Mouse (Mus musculus): ENCODE data around the gene Dnajb3. TPM values are rescaled to one million over a fixed set of nuclear protein-coding genes. Genes with fewer than 3 reads are reported as not detected.
"Not testable (repeated sequence)": the region's sequence is repeated elsewhere in the genome, so short reads cannot be mapped to it uniquely, and the experiment has no call there.

Dnajb3 gene
- polyA plus RNA-seq, 1 experiment from 2014 or later: 5.8 TPM

DNA sequence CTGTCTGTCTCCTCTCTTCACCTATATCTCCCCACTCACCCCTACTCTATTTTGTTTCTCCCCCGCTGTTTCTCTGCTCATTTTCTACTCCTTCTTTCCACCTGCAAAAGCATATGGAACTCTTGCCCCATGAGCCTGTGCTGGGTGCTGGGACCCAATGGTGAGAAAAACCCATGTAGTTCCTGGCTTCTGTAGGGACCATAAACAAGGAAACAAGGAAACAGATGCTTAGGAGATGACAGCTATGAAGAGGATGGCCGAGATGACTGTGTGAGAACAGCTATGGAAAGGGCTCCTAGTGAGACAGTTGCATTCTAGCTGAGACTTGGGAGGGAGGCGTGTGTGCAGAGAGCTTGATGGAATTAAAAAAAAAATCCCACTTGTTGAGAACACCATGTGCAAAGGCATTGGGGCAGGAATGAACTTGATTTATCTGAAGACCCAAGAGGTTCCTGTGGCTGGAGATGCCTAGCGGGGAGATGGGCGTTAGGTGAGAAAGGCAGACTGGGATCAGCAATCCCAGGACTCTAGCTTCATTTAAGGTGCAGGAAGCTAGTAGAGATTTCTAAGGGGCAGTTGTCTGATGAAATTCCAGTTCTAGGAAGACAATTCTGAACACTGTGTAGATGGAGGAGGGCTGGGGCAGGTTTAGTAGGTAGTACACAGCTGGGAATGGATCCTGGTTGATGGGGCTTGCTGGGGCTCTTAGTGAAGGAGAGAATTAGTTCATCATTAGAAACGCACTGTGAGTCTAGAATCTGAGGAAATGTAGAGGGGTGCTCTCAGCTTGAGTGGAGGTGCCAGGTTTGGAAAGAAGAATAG is 25.6 kb upstream of the Dnajb3 start:
- WGBS: 66% methylated on average over 6 of the region's 6 CpGs
- no peak for ATAC-seq (ENCODE audit: extremely low read depth, insufficient number of reproducible peaks, low FRiP score, low TSS enrichment)
- Histone ChIP-seq H3K27ac (replicated peaks) (no peak overlapping the region), H3K27me3 (replicated peaks) (no peaks in the 10 kb centered on the region), H3K36me3 (no peaks in the 10 kb centered on the region), H3K4me3 (no peak overlapping the region), H3K4me2 (no peak overlapping the region), H3K9ac (no peak overlapping the region), H3K4me1 (no peaks in the 10 kb centered on the region), H3K9me3 (peaks cover 98% of the 10 kb centered on the region)

DNA sequence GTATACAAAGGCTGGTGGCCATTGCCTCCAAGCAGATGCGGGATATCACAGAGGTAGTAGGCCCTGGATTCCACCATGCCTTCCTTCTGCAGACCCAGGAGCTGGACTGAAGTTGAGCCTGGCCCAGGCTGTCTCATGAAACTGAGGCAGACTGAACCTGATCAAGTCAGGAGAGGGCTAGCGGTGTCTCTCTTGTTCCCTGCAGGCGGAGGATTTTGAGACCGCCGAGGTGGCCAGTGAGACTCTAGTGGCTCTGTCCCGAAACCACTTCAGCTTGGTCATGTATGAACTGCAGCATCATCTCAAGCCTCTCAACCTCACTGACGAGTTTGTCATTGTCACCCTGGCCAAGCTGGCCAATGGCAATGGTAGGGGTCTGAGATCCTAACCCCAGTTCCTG is 24.8 kb upstream of the Dnajb3 start:
- ATAC-seq (ENCODE audit: extremely low read depth, insufficient number of reproducible peaks, low FRiP score, low TSS enrichment): no peak
- no peak overlapping the region for H3K4me2 ChIP-seq
- peaks cover 98% of the 10 kb centered on the region for H3K9me3 ChIP-seq
- WGBS: 66% methylated on average over 7 of the region's 7 CpGs
- no peaks in the 10 kb centered on the region for H3K27me3 ChIP-seq (replicated peaks)
- no peak overlapping the region for H3K9ac ChIP-seq
- no peaks in the 10 kb centered on the region for H3K4me1 ChIP-seq
- H3K27ac ChIP-seq (replicated peaks): no peak overlapping the region
- H3K4me3 ChIP-seq: no peak overlapping the region
- no peaks in the 10 kb centered on the region for H3K36me3 ChIP-seq

DNA sequence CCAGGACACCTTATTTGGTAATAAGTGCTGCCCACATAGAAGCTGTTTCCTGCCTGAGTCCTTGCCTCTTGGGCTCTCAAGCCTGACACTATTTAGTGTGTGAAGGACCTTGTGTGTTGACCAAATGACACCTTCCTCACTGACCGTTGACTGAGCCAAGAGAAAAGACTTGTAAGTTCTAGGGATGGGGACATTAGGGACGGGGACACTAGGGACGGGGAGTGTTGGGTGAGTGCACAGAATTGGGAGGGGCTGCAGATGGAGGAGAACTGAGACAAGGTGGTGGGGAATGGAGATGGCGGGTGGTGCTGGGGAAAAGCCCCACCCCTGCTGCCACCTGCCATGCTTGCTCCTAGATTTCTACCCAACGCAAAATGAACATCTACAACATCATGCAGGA is 24.4 kb upstream of the Dnajb3 start:
- WGBS: 69% methylated on average over 5 of the region's 5 CpGs
- no peak for ATAC-seq (ENCODE audit: extremely low read depth, insufficient number of reproducible peaks, low FRiP score, low TSS enrichment)
- peaks cover 96% of the 10 kb centered on the region for H3K9me3 ChIP-seq

DNA sequence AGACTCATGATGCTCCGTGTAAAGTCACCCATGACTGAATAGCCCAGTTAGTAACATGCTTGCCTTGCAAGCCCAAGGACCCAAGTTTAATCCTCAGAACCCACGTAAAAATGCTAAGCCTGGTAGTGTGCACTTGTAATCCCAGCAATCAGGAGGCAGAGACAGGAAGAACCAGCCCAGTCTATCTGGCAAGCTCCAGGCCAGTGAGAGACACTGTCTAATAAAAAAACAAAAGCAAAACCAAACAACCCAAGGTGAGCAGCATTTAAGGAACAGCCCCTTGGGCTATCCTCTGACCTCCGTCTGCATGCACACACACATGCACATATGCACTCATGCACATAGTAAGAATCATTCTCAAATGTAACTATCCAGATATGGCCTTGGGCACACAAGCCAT is 24.0 kb upstream of the Dnajb3 start:
- H3K27ac ChIP-seq (replicated peaks): no peak overlapping the region
- 68% methylated on average over 3 of the region's 3 CpGs for WGBS

More for the DNA sequence above, 24.4 kb upstream of the Dnajb3 start:
- no peaks in the 10 kb centered on the region for H3K4me1 ChIP-seq
- no peaks in the 10 kb centered on the region for H3K36me3 ChIP-seq
- no peak overlapping the region for H3K4me3 ChIP-seq
- no peak overlapping the region for H3K27ac ChIP-seq (replicated peaks)
- no peak overlapping the region for H3K4me2 ChIP-seq
- H3K9ac ChIP-seq: no peak overlapping the region
- H3K27me3 ChIP-seq (replicated peaks): no peaks in the 10 kb centered on the region

DNA sequence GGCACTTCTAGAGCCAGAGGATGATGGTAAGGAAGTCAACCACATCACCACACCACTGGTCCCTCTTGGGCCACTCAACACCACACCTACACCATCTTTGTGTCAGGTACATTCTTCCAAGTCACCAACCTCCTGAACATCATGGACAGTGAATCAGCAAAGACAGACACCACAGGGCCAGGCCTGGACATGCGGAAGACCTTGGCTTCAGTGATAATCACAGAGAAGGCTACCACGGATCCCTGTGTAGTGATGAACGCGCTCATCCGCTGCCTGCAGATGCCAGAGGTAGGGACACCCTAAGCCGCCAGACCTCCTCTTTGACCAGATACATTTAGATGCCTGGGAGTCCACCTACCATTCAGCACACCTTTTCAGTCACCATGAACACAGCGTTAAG is 22.5 kb upstream of the Dnajb3 start:
- WGBS: 65% methylated on average over 7 of the region's 7 CpGs
- H3K9me3 ChIP-seq: peaks cover 79% of the 10 kb centered on the region
- no peak overlapping the region for H3K9ac ChIP-seq
- no peaks in the 10 kb centered on the region for H3K36me3 ChIP-seq
- no peak overlapping the region for H3K4me2 ChIP-seq
- no peaks in the 10 kb centered on the region for H3K4me1 ChIP-seq
- H3K27ac ChIP-seq (replicated peaks): no peak overlapping the region
- H3K4me3 ChIP-seq: no peak overlapping the region
- no peaks in the 10 kb centered on the region for H3K27me3 ChIP-seq (replicated peaks)
- ATAC-seq (ENCODE audit: extremely low read depth, insufficient number of reproducible peaks, low FRiP score, low TSS enrichment): 0 out of 2 replicates have a peak, but pooled peaks have one; percentile 4

More for the DNA sequence above, 24.0 kb upstream of the Dnajb3 start:
- Histone ChIP-seq H3K36me3 (no peaks in the 10 kb centered on the region), H3K9me3 (peaks cover 91% of the 10 kb centered on the region), H3K27me3 (replicated peaks) (no peaks in the 10 kb centered on the region), H3K4me1 (no peaks in the 10 kb centered on the region), H3K4me2 (no peak overlapping the region), H3K9ac (no peak overlapping the region), H3K4me3 (no peak overlapping the region)
- no peak for ATAC-seq (ENCODE audit: extremely low read depth, insufficient number of reproducible peaks, low FRiP score, low TSS enrichment)

DNA sequence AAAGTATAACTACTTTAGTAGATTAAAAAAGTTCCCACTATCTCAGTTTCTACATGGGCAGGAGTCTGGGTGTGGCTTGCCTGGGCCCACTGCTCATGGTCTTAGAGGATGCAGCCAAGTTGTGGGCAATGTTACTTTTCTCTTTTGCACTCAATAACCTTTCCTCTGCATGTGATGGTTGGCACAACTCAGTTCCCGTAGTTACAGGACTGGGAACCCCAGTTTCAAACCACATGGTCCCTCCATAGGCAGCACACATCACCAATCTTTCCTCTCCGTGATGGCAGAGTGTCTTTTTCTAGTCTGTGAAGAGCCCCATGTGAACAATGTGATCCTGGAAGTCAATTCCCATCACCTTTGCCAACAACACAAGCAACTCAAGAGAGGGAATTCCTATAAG is 21.9 kb upstream of the Dnajb3 start:
- no peaks in the 10 kb centered on the region for H3K4me1 ChIP-seq
- H3K27me3 ChIP-seq (replicated peaks): no peaks in the 10 kb centered on the region
- H3K9me3 ChIP-seq: peaks cover 73% of the 10 kb centered on the region
- no peak overlapping the region for H3K4me2 ChIP-seq
- no peak for ATAC-seq (ENCODE audit: extremely low read depth, insufficient number of reproducible peaks, low FRiP score, low TSS enrichment)
- no peak overlapping the region for H3K9ac ChIP-seq
- WGBS: 50% methylated on average over 2 of the region's 2 CpGs
- no peak overlapping the region for H3K27ac ChIP-seq (replicated peaks)
- H3K36me3 ChIP-seq: no peaks in the 10 kb centered on the region
- no peak overlapping the region for H3K4me3 ChIP-seq

DNA sequence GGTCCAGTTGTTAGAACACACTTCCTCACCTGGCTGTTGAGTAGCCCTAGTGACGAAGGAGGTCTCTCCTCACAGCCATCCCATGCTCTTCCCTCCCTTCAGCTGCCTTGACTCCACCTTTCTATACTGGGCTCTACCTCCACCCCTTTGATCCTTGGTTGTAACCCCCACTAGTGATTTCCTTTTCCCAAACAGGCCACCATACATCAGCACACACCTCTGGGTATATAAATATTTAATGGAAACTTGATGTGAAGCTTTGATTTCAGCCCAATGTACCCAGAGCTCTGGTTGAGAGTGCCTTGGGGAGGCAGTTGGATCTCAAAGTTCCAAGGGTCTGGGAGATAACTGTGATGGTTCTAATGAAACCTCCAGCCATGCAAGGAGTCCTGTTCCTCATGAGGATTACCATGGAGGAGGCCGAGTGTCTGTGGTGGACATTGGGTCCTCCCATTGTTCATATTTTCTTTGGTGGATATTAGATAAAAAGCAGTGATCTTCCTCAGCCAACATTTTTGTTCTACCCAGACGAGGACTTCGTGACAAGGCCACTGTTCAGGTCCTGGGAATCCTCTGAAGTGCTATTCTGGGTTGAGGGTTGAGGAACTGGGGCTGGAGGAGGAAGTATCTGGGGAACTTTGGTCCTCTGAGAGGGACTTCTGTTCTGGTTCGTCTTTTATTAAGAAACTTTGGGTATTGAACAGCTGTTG is 21.2 kb upstream of the Dnajb3 start, which contains the start of gene Mroh2a:
TSS of gene Mroh2a (plus strand) at position 317 of the 710 bp plus-strand sequence.
- H3K9me3 ChIP-seq: peaks cover 70% of the 10 kb centered on the region
- no peak within 1 kb of the TSS for H3K4me3 ChIP-seq
- no peak within 1 kb of the TSS for H3K27ac ChIP-seq (replicated peaks)
- ATAC-seq (ENCODE audit: extremely low read depth, insufficient number of reproducible peaks, low FRiP score, low TSS enrichment): no peak
- WGBS: 45% methylated on average over 5 of the region's 5 CpGs
- H3K36me3 ChIP-seq: no peaks in the 10 kb centered on the region
- no peak within 1 kb of the TSS for H3K9ac ChIP-seq
- no peaks in the 10 kb centered on the region for H3K4me1 ChIP-seq
- H3K27me3 ChIP-seq (replicated peaks): no peaks in the 10 kb centered on the region
- H3K4me2 ChIP-seq: no peak within 1 kb of the TSS

DNA sequence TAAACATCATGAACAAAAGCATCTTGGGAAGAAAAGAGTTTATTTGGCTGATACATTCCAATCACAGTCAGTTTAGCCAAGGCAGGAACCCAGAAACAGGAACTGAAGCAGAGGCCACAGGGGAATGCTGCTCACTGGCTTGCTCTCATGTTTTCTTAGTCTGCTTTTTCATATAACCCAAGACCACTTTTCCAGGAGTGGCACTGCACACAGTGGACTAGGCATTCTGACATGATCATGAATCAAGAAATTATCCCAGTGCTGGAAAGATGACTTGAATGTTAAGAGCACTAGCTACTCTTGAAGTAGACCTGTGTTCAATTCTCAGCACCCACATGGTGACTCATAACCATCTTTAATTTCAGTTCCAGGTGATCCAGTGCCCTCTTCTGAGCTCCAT is 20.2 kb upstream of the Dnajb3 start:
- Histone ChIP-seq H3K27me3 (replicated peaks) (no peaks in the 10 kb centered on the region), H3K4me2 (no peak overlapping the region), H3K27ac (replicated peaks) (no peak overlapping the region), H3K36me3 (no peaks in the 10 kb centered on the region), H3K9ac (no peak overlapping the region), H3K9me3 (peaks cover 59% of the 10 kb centered on the region), H3K4me3 (no peak overlapping the region), H3K4me1 (no peaks in the 10 kb centered on the region)
- ATAC-seq (ENCODE audit: extremely low read depth, insufficient number of reproducible peaks, low FRiP score, low TSS enrichment): no peak

DNA sequence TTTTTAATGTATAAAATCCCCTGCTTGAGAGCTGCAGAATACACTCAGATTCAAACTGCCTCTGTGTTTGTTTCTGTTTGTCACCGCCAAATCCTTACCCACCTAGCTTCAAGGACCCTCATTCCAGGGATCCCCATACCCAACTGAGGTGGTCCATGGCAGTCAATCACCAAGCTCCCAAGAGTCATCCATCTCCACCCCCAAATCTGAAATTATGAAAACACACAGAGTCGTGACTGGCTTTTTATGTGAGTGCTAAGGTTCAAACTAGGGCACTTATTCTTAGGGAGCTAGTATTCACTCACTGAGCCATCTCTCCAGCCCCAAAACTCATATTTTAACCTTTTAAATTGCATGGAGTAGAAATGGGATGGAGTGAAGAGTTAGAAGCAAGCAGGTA is 19.7 kb upstream of the Dnajb3 start:
- WGBS: 30% methylated on average over 2 of the region's 2 CpGs
- peaks cover 55% of the 10 kb centered on the region for H3K9me3 ChIP-seq

DNA sequence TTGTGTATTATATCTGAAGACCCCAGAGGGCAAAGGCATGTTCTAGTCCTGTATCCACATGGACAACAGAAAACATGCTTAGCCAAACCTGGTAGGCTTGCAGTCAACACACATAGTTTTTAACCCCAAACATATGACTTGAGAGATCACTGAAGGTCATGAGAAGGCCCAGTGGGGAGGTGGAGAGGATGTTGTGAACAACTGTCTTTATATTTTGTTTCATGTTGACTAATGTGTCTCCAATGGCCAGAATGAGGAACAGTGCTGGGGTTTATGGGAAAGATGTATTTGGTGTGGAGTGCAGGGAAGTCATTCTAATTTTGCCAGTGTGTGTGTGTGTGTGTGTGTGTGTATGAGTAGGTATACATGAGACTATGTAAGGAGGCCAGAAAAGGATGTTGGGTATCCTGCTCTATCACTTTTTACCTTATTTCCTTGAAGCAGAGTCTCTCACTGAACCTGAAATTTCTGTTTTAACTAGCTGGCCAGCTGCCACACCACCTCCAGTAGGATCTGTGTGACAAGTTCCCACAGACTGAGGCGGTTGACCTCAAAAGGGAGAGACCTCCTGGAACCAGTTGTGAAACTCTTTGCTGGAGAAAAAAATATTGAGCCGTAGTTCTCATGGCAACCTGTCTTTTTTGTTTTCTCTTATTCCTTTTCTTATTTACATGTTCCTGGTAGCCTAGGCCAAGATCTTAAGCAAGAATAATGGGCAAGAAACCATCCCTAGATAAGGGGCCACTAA is 18.6 kb upstream of the Dnajb3 start:
- Histone ChIP-seq H3K4me3 (no peak overlapping the region), H3K36me3 (no peaks in the 10 kb centered on the region), H3K9me3 (peaks cover 44% of the 10 kb centered on the region), H3K4me1 (no peaks in the 10 kb centered on the region), H3K27me3 (replicated peaks) (no peaks in the 10 kb centered on the region), H3K27ac (replicated peaks) (no peak overlapping the region), H3K4me2 (no peak overlapping the region), H3K9ac (no peak overlapping the region)
- ATAC-seq (ENCODE audit: extremely low read depth, insufficient number of reproducible peaks, low FRiP score, low TSS enrichment): no peak
- WGBS: 57% methylated on average over 2 of the region's 2 CpGs

More for the DNA sequence above, 19.7 kb upstream of the Dnajb3 start:
- not testable (repeated sequence) for H3K27me3 ChIP-seq (replicated peaks); H3K4me1 ChIP-seq; H3K4me3 ChIP-seq; H3K36me3 ChIP-seq; H3K27ac ChIP-seq (replicated peaks); H3K9ac ChIP-seq; ATAC-seq (ENCODE audit: extremely low read depth, insufficient number of reproducible peaks, low FRiP score, low TSS enrichment); H3K4me2 ChIP-seq

DNA sequence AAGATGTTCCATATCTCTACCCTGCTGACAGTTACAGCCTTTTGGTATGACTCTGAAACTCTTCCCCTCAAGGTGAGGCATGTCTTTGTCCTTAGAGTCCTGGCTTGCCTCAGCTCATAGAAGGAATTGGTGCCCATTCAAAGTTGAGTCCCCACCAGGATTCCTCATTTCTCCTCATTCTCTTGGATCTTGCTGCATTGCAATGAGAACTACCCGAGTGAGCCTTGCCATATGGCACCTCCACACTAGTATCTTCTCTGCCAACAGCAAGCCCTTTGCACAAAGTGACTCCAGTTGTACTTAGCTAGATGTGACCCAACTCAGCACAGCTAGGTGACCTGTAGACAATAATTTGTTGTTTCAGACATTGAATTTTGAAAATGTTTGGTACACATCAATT is 18.0 kb upstream of the Dnajb3 start:
- Histone ChIP-seq H3K27me3 (replicated peaks) (no peaks in the 10 kb centered on the region), H3K4me1 (no peaks in the 10 kb centered on the region), H3K4me2 (no peak overlapping the region), H3K27ac (replicated peaks) (no peak overlapping the region), H3K36me3 (no peaks in the 10 kb centered on the region), H3K9me3 (peaks cover 38% of the 10 kb centered on the region), H3K9ac (no peak overlapping the region), H3K4me3 (no peak overlapping the region)
- ATAC-seq (ENCODE audit: extremely low read depth, insufficient number of reproducible peaks, low FRiP score, low TSS enrichment): no peak
- 30% methylated on average over 1 of the region's 1 CpGs for WGBS
